Mouse (Mus musculus) retina, adult 2 months (tissue): ENCODE data around the gene Igfbp5.

Experiments
- DNase-seq: peaks from one replicate; pipeline ENCODE4 v3.0.0-alpha.2; 2012; ENCODE audit warnings: low read depth, low spot score

The Igfbp5 gene

DNA sequence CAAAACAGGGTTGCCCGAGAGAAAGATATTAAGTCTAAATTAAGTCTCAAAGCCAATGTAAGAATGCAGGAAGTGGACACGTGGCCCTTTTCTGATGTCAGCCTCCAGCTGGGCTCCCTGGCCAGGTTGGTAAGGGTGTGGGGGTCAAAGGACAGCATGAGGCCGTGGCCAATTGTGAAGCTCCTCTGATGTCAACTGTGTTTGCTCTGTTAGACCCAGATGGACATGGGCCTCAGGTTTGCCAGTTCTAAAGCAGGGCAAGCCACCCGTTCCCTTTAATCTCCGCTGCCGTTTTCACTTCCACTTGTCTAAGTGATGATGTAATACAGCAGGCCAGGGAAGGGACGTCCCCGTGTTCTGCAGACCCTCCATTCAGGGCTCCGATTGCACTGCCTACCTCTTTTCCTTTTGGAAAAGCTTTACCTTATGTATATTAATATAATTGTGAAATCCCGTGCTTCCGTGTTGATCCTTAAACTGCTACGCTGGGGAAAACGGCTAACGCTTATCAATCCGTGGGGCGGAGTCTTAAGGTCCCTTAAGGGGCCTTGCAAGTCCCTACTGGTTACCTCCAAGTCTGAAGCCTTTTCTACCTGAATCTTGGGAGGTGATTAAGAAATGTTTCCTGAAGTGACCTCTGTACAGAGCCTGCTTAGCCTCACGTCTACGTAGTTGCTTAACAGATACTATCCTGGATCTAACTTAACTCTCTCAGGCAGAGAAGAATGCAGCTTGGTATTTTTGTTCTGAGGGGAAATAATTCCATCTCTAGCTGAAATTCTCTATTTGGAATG lies 31.8 kb downstream of the Igfbp5 start:
- DNase-seq, result no peak

DNA sequence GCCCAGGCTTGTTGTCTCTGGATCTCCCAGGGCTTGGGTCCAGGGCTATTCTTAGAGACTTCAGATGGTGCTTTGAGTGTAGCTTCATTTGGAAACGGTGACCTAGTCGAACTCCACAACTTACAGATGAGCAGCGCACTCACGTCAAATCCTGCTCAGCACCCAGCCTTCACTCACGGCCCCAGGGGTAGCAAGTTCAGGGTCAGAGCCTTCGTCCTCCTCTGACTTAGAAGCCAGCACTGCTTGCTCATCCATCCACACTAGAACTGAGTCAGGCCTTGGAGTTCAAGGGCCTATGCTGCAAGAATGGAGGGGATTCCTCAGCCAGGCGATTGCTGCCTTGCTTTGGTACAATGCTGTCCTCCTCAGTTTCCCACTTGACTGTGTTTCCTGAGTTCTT lies 34.9 kb downstream of the Igfbp5 start:
- no peak for DNase-seq

DNA sequence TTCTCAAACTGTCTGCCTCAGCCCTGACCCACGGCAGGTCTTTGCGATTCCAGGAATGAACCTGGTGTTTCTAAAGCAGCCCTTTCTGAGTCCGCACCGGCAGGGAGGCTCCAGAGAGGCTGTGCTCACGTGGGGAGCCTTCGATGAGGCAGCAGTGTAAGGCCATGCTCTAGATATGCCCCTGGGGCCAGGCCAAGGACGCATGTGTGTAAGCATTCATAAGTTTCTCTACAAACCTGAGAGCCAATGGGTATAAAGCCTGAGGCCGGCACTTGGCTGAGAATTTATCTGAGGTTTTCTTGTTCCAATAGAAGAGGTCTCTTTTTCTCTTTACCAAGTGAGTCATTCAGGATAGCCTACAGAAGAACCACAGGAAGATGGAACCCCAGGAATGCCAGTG lies 35.3 kb downstream of the Igfbp5 start:
- DNase-seq, result no peak

DNA sequence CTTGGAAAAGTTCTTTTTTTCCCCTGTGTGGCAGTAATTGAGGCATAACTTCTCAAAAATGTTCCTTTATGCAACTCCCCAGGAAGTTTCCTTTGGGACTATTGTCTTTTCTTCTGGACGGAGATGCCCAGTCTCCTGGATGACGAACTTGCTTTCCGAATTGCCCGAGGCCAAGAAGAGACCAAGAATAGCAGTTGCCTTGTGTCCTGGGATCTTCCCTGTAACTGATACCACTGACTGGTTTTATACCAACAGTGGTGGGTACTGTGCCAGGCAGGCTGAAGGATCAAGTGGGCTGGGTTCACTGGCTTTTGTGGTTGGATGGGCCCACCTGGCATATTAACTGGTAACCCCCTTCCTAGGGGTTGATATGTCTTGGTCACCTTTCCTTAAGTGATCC lies 41.1 kb downstream of the Igfbp5 start:
- DNase-seq, result no peak

DNA sequence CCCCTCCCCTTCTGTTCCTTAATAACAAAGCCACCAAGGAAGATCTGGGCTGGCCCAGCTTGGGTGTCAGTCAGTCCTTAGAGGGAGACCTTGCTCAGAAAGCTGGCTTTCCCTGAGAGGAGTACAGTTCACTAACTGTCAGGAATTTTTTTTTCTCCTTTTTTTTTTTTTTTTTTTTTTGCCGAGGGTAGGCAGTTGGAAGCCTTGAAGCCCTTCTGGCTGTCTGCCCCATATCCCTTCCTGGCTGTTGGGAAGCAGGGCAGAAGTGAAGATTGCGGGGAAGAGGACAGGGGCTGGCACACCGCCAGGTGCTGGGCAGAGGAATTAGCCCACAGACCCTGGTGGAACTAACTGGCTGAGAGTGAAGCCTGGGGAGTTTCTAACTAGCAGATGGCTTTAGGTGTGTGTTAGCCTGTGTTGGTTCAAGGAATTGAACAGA lies 42.0 kb downstream of the Igfbp5 start:
- DNase-seq, result no peak

DNA sequence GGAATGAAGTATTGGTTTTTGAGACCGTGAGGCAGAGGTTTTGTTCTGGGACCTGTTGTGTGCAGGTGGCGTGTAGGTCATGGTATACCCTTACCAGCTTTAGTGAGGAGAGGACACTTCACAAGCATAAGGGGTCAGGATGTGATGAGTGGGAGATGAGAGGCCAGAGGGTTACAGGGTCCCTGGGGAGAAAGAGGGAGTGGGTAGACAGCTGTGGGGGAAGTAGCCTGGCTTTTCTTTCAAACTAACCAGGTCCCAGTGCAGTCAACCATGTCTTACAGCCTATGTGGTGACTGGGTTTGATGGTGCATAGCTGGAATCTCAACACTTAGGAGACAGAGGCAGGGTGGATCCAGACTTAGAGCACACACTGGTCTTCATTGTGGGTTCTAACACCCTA lies 44.2 kb downstream of the Igfbp5 start:
- DNase-seq, result no peak

DNA sequence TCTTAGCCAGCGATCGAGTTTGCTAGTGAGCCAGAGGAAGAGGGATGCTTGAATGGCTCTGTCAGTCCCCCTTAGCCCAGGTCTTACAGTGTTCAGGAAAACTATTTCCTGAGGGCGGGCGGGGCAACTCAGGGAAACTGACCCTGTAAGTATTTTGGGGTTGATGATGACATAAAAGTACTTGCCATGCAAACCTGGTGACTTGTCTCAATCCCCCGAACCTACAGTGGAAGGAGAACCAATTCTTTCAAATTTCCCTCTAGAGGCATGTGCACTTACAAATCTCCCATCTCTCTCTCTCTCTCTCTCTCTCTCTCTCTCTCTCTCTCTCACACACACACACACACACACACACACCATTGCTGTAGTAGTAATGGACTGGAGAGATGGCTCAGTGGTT lies 45.8 kb downstream of the Igfbp5 start:
- no peak for DNase-seq

DNA sequence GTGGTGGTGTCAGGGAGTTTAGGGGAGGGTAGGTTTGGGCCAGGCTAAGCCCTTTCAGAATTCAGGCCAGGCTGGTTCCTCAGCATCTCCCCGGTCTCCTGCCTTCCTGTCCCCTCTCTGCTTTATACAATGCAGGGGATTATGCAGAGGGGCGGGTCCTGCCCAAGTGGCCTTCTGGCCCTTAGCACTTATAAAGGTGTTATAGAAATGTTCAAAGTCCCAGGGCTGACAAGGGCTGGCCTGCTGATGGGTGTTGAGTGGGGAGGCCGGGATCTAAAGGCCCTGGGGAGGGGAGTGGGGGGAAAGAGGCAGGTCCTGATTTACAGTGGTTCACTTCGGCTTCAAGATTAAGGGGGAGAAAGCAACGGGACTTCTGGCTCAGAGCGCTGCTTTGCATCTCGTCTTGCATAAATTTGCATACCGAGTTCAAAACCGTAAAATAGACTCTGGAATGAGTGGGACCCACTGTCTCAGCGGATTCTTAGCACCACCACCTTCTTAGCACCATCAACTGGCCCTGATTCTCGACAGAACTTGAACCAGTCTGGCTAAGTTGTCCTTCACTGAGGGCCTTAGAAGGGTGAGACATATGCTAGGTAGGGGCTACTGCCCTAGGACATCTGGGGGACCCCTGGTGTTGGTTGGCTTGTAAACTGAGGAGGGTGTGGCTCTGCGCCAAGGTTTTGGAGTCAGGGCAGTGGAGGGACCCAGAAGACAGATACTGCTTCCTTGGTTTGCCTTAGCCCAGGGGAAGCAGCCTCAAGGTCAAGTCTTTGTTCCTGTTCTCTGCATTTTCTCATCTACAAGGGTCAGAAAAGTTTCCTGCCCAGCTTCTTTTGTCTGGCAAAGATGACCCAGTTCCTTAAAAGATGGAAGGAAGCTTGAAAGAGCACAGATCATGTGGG lies 47.0 kb downstream of the Igfbp5 start:
- no peak for DNase-seq

- no peak for DNase-seq
These were observed 47.8 kb downstream of the Igfbp5 start for GRCm38 (mm10) chr1:72826931-72827330.

GRCm38 (mm10) chr1:72826446-72826845 lies 48.2 kb downstream of the Igfbp5 start:
- DNase-seq, result no peak

- DNase-seq, result no peak
These were observed 48.8 kb downstream of the Igfbp5 start for GRCm38 (mm10) chr1:72825921-72826320.

DNA sequence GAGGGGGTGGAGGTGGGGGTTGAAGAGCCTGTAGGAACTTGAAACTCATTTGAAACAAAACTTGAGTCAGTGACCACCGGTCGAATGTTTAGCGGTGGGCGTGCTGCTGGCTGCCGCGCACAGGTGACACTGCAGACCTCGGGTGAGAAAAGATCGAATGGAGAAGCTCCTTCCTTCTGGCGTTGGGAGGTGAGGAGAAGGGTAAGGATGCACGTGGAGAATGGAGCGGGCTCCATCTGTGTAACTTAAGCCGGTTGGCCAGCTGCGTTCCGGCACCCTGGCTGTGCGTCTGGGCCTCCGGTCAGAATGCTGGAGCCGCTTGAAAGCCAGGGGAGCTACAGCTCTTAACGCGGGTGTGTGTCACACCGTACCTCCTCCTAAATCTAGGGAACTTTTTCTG lies 49.4 kb downstream of the Igfbp5 start:
- no peak for DNase-seq

- no peak for DNase-seq
These were observed 50.0 kb downstream of the Igfbp5 start for GRCm38 (mm10) chr1:72824707-72825101.

DNA sequence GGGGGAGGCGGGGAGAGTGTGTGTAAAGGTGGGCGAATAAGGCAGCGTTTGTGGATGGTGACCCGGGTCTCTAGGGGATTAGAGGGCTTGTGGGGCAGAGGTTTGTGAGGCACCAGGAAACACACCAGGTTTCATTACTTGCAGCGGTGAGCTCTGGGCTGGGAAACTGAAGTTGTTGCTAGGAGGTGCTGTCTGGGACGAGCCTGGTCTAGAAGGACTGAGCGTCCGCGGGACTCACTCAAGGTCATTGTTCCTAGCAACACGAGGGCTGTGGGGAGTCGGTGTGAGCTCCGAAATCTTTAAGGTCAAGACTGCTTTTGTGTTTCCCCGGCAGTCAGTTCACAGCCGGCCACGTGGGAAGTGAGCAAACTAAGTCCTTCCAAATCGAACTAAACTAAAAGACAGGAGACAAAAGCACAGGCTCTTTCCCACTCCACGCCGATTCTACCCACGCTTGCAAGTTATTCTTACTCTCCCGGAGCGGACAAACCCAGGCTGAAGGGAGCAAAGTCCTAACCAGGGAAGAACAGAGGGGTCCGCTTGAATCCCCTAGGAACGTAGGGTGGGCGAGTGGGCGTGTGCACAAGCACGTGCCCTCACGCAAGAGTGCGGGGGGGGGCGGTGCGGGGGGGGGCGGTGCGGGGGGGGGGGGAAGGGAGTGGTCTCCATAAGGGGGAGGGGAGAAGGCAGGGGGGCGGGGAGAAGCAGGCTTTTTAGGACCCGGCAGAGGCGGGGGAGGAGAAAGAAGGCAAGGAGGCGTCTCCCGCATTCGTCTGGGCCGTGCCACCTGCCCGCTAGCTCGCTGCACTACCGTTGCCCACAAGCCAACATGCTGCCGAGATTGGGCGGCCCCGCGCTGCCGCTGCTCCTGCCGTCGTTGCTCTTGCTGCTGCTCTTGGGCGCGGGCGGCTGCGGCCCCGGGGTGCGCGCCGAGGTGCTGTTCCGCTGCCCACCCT lies 50.7 kb downstream of the Igfbp5 start, which contains the start of gene Igfbp2:
Gene Igfbp2, plus strand, starts transcription at position 753 of the 956 bp plus-strand sequence.
- no peak for DNase-seq

DNA sequence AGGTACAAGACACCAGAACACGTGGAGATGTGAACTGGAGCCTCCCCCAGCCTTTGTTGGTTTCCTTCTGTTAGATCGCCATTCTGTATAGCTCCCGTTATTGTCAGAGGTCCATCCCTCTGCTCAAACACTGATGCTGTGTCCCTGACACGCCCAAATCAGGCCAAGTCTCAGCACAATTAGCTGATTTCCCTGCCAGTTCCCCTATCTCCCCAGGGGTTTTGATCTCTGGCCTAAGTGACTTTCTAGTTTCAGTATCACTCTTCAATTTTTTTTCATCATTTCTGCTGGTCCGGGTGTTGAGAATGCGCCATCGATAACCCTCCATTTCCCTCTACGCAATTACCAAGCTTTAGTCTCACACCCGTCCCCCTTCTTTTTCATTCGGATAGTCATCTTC lies 51.8 kb downstream of the Igfbp5 start:
- no peak for DNase-seq

- no peak for DNase-seq
These were observed 54.7 kb downstream of the Igfbp5 start for GRCm38 (mm10) chr1:72819995-72820394.

DNA sequence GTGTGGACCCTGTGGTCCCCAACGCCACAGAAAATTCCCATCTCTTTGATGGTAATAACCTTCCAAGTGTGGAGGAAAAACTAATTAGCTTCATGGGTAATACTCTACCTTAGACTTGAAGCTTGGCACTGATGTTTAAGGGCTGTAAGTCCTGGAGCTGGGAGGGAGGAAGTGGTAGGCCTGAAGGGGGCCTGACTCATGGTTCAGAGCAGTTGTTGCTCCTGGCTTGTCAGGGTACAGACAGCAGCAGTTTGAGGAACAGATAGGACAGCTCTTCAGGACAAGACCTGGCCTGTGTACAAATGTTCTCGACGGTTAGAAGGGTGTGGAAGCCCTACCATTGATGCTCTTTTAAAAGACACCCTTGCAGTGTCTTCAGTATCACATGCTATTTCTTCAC lies 59.1 kb downstream of the Igfbp5 start:
- DNase-seq, result no peak

DNA sequence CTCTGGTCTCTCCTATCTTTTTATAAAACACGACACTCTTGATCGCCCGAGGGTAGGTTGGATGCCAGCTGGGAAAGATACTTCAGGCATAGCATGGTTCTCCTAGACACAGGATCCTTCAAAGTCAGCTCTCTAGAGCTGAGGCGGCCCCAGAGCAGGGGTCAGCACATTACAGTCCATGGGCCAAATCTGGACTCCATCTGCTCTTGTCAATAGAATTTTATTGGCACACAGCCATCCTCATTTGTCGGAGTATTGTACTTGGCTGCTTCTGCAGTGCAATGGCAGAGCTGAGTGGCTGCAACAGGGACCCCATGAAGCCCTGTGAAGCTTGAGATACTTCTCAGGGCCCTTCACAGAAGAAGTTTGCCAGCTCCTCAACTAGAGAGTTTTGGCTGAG lies 59.5 kb downstream of the Igfbp5 start:
- DNase-seq, result no peak

GRCm38 (mm10) chr1:72813639-72814403 lies 60.9 kb downstream of the Igfbp5 start:
- no peak for DNase-seq

GRCm38 (mm10) chr1:72813089-72813638 lies 61.5 kb downstream of the Igfbp5 start:
- DNase-seq, result no peak
